Mouse (Mus musculus) fibroblast of lung, adult 2 months (primary cell): ENCODE results near the gene Gm20388.
"Not testable (repeated sequence)": the region's sequence is repeated elsewhere in the genome, so short reads cannot be mapped to it uniquely, and the experiment has no call there.

Experiments used
- DNase-seq: peaks from one replicate; pipeline ENCODE4 v3.0.0-alpha.2; 2011; ENCODE audit warnings: low read depth

The Gm20388 gene

DNA sequence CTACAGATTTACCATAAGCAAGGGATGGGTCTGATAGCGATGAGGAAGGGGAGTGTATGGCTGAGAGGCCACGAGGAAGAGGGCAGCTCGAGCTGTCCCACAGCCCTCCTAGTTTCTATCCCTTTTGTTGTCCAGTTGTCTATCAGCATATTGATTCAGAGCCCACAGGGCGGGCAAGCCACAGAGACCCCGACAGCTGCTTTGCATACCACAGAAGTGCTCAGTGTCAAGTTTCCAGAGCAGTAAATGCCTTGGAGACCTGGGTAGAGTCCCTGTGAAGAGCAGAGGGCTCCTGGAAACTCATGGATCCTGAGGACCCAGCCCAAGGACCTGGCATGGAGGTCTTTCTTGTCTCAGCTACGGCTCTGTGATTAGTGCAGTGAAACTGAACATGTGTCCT is 3172.4 kb downstream of the Gm20388 start:
- DNase-seq, result no peak

DNA sequence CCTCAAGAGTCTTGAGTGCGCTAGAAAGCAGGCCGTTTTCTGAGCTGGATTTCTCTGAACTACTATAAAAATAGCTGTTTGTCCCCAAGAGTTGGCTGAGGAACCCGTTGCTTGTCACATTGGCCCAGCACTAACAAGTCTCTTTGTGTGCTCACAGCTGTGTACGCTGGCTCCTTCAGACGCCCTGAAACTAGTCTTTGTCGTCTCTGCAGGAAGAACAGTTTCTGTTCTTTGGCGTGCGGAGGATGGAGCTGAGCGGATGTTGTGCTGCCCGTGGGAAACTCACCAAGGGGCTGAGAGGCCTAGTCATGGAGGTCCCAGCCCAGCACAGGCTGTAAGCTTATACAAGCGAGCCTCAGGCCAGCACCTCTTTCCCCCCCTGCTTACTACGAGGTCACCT is 3173.0 kb downstream of the Gm20388 start:
- no peak for DNase-seq

DNA sequence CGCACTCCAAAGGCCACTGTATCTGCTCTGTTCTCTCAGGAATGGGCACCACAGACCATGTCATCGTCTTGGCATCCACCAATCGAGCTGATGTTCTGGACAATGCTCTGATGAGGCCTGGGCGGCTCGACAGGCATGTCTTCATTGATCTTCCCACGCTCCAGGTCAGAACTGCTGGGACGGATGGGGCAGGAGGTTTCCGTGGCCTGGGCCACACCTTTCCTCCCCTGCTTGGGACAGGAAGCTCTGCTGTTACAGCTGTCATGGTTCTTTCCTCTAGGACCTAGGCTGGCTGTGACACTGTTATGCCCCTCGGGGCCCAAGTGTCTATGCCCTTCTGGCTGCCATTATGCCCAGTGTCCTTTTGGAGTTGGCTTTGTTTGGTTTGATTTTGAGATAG is 3176.6 kb downstream of the Gm20388 start:
- no peak for DNase-seq

DNA sequence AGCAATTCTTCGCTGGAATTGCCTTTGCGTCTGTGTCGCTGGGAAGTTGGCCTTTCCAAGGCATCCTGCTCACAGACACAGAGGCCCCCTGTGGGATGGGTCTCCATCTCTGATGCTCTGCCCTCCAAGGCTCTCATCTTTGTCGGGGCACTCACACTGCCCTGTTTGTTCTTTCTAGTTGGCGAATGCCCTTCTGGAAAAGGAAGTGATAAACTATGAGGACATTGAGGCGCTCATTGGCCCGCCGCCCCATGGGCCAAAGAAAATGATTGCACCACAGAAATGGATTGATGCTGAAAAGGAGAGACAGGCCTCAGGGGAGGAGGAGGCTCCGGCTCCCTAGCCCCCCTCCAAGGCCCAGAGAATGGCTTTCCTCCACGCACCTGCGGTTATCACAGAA is 3186.6 kb downstream of the Gm20388 start:
- no peak for DNase-seq

DNA sequence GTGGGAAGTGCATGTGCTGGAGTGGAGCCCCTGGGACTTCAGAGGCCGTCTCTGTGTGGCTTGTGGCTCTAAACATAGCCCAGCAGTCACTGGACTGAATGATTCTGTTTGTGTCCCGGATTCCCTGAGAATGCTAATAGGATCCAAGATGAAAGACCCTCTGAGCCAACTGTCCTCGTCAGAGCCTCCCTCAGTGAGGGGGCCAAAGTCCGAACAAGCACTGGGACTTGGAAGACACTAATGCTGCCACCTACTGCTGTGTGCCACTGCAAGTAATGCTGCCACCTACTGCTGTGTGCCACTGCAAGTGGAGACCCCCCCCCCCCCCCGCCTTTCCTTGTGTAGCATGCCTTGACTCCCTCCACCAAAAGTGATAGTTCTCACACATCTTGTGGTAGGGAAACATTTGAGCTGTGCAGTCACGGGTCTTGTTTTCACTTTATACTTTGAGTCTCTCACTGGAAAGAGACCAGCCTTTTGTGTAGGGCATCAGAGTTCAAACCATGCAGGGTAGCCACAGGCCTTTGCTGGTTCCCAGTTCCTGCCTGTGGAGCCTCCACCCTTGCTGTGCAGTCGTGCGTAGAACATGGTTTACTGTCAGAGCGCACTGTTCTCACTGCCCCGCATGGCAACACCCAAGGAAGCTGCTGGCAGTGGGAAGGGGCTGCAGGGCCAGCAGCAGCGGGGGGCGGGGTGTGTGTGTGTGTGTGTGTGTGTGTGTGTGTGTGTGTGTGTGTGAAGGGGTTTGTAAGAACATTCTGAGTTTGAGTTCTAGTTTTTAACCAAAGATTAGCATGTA is 3187.3 kb downstream of the Gm20388 start:
- DNase-seq, result no peak

DNA sequence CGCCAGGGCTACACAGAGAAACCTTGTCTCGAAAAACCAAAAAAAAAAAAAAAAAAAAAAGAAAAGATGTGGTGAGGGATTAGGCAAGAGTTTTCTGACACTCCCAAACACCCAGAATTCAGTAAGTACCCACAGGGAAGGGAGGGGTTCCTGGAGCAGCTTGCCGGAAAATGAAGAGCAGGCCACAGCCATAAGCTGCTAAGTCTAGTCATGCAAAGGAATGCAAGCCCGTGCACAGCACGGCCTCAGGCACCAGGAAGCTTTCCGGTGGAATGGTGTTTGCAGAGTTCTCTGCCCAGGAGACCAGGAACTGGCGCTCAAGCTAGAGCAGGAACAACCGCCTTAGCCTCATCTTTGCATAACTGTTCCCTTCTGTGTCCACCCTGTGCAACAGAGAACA is 3189.6 kb downstream of the Gm20388 start:
- peak; percentile 83 for DNase-seq

DNA sequence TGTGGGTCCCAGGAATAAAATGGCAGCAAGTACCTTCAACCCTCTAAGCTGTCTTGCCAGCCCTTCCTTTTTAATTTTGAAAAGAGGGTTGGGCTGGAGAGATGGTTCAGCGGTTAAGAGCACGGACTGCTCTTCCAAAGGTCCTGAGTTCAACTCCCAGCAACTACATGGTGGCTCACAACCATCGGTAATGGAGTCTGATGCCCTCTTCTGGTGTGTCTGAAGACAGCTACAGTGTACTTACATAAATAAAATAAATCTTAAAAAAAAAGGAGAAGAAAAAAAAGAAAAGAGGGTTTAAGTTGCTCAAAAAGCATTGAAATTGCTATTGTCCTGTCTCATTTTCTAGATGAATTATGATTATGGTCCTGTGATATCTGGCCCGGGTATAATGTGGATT is 3190.6 kb downstream of the Gm20388 start:
- DNase-seq, result no peak

DNA sequence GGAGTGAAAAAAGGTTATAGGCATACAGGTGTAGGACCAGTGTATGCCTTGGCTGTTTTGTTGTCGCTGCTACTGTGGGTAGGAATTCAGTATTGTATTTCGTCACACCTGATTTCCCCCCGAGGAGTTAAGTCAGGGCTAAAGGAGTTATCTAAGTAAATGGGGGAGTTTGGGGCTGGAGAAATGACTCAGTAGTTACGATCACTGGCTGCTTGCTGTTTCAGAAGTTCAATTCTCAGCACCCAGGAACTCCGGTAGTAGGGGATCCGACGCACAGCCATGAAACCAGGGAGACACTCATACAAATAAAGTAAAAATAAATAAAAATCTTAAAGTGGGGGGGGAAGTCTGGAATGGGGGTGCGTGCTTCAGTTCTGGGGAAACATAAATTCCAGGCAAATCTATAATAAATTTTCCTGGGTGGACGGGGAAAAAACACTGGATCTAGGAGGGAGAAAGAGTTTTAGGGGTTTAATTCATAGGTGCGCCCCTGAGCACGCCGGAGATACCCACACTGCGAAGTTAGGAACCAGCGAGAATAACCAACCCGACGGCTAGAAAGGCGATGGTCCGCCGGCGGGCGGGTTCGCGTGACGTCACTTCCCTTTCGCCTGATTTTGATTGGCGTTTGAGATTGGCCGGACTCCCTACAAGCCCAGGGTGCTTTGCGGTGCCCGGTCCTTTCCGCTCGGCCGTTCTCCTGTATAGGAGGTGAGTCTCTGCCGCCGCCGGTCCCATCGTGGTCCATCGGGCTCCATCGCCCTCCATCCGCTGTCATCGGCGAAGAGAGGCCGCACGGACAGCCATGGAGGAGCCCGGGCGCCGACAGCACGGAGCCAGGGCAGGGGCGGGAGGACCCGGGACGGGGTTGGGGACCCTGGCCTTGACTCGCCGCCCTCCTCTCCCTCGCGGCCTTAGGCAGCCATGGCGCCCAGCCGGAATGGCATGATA is 3191.4 kb downstream of the Gm20388 start, which contains the start of gene Rpl13:
Gene Rpl13, plus strand, starts transcription at position 616 of the 951 bp plus-strand sequence.
- DNase-seq, result peak; percentile 87

DNA sequence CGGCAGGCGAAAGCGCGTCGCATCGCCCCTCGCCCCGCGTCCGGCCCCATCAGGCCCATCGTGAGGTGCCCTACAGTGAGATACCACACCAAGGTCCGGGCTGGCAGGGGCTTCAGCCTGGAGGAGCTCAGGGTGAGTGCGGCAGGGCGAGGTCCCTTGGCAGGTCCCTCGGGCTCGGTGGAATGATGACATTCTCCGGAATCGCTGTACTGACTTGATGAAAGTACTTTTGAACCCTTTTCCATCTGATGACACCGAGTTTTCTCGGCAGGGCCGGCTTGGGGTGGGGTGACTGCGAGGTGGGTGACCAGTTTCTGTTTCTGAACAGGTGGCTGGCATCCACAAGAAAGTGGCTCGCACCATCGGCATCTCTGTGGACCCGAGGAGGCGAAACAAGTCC is 3192.2 kb downstream of the Gm20388 start:
- not testable (repeated sequence) for DNase-seq

DNA sequence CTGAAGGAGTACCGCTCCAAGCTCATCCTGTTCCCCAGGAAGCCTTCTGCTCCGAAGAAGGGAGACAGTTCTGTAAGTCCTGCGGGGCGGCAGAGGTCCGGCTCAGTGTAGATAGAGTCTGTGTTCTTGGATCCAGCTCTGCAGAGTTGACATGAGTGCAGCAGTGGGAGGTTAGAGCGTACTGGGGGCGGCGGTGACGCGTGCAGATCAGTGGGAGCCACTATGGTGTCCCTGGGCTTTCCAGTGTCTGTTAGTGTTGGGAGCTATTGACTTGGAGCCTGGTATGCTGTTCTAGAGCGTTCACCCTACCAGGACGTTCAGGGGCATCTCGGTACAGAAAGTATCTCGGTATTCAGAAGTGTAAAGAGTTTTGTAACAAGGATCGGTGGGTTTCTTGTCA is 3192.6 kb downstream of the Gm20388 start:
- no peak for DNase-seq

DNA sequence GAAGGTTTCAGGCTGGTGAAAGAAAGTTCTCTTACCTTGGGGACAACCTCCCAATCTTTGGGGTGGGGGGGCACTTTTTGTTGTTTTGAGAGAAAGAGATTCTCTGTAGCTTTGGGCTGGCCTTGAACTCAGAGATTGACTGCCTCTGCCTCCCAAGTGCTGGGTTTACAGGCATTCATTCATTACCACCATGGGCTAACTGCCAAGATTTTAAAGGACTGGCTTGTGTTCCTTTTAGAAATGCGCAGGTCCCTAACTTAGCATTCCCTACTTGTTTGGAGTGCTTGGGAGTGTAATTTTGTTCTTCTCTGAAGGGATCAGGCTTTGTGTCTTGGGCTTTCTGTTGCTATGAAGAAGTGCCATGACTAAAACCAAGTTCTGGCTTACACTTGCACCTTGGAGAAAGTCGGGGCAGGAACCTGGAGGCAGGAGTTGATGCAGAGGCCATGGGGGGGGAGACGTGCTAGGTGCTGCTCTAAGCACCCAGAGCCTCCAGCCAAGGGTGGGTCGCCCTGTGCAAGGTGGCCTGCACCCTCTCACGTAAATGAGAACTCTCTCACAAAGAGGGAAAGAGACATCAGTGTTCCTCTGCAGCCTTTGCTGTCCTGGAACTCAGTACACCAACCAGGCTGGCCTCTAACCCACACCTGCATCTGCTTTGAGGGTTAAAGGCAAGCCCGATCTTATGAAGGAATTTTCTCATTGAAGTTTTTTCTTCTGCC is 3193.6 kb downstream of the Gm20388 start:
- DNase-seq, result no peak

DNA sequence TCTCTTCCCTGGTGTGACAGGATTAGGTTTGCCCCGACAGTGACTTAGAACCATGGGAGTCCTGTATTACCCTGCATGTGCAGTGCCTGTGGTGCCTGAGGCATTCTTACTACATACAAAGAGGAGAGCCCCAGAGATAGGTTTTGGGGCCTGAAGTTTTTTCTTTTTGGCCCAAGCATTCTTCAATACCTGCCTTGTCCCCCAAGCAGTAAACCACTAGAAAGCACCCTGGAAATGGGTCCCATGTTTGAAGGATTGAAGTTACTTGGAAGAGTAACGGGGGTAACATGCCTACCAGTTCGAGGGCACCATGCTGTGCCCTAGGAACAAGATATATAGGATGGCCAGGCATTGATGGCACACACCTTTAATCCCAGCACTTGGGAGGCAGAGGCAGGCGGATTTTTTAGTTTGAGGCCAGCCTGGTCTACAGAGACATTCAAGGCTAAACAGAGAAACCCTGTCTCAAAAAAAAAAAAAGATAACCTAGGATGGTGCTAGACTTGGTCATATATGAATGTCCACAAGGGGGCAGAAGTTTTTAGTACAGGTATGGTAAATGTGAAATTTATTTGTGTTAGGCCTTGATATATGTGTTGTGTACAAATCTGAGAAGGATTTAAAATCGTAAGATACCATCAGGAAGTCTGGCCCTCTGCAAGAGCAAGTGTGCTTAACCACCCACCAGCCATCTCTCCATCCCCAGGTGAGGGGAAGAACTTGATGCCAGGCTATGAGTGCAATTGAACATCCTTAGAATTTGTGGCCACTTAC is 3195.1 kb downstream of the Gm20388 start:
- no peak for DNase-seq

DNA sequence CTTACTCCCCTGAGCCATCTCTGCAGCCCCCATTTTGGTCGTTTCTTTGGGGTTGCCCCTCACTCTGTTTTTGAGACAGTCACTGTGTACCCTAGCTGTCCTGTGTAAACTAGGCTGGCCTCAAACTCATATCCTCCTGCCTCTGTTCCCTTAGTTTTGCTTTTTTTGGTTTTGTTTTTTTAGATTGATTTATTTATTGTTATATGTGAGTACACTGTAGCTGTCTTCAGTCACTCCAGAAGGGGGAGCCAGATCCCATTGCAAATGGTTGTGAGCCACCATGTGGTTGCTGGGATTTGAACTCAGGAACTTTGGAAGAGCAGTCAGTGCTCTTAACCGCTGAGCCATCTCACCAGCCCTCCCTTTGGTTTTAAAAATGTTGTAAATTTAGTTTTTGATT is 3195.9 kb downstream of the Gm20388 start:
- no peak for DNase-seq

DNA sequence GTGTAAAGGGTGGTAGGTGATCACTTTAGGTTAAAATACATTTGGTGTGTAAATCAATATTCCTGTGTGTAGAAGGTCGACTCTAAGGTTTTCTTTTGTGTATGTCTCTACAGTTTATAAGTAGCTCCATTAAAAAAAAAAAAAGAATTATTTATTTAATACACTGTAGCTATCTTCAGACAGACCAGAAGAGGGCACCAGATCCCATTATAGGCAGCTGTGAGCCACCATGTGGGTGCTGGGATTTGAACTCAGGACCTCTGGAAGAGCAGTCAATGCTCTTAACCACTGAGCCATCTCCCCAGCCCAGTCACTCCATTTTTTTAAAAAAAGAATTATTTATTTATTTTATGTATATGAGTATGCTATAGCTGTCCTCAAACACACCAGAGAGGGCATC is 3197.4 kb downstream of the Gm20388 start:
- DNase-seq, result no peak

DNA sequence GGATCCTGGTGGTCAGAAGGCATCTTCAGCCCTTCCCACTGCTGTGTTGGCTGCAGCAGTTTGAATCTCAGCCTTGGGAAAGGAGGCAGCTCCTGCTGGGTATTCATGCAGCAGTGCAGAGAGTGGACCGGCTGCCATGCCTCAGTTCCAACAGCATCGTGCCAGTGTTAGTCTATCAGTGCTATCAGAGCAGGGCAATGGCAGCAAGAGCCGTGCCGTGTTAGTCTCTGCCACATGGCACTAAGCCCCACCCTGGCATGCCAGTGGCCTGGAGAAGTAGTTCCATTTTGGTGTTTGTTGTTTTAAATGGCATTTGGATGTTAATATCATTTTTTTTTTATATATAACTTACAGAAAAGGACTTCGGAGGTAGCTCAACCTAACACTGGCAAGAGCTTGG is 3198.3 kb downstream of the Gm20388 start:
- no peak for DNase-seq

DNA sequence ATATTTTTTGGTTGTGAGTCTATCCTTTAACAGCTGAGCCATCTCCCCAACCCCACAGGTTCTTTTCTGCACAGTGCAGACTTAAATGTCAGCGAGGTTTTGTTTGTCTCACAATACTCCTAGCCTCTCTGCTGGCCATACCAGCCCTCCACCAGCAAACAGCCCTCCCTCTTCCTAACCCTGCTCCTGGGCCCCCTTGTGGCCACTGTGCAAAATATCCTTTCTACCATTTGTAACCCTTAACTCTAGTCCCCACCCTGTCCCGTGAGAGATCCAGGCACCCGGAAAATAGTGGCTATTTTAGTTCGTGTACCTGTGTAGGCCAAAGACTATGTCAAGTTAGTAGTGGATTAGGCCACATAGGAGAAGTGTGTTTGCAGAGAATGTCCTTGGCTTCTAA is 3200.0 kb downstream of the Gm20388 start:
- DNase-seq, result no peak

DNA sequence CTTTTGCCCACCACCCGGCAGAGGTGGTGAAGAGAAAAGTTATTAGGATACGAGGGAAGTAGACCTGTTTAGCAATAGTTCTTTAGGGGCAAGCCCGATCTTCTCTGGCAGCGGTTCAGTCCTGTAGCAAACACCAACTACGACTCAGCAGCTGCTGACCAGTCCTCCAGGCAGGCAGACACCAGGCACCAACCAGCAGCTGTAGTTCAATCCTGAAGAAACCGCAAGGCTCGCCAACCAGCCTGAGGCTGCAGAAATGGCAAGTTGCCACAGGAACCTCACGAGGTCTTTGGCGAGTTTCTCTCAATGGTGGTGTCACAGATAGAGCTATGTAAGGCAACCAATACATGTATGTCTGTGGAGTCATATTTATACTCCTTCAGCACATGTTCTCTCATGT is 3202.3 kb downstream of the Gm20388 start:
- DNase-seq, result no peak

DNA sequence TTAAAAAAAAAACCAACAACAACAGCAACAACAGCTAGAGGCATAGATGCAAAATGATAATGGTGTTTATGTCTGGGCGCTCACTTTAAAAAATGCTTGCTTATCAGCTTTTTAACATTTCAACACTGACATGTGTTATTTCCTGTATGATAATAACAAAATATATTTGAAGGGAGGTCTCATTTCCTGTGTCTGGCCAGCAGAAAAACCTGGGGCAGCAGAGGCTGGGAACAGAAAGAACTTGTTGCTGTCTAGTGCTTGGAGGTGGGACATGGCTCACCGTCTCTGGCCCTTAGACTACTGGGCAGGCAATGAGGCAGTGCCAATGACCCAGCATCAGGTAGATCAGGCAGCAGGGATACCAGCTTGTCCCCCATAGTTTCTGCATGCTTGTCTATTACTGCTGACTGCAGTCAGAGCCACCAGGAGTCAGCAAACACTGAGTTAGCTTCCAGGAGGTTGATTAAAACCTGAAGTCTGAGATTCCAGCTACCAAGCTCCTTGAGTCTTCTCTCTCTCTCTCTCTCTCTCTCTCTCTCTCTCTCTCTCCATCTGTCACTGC is 3203.3 kb downstream of the Gm20388 start:
- no peak for DNase-seq

DNA sequence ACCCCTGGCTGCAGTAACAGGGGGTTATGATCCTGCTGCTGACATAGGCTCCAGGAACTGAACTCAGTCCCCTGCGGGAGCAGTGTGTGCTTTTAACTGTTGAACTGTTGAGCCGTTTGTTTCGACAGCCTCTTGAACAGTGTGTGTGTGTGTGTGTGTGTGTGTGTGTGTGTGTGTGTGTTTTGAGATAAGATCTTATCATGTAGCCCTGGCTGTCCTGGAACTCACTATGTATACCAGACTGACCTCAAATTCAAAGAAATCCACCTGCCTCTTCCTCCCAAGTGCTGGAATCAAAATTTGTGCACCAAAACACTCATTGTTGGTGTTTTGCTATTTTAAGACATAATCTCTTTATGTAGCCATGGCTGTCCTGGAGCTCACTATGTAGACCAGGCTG is 3204.0 kb downstream of the Gm20388 start:
- no peak for DNase-seq

DNA sequence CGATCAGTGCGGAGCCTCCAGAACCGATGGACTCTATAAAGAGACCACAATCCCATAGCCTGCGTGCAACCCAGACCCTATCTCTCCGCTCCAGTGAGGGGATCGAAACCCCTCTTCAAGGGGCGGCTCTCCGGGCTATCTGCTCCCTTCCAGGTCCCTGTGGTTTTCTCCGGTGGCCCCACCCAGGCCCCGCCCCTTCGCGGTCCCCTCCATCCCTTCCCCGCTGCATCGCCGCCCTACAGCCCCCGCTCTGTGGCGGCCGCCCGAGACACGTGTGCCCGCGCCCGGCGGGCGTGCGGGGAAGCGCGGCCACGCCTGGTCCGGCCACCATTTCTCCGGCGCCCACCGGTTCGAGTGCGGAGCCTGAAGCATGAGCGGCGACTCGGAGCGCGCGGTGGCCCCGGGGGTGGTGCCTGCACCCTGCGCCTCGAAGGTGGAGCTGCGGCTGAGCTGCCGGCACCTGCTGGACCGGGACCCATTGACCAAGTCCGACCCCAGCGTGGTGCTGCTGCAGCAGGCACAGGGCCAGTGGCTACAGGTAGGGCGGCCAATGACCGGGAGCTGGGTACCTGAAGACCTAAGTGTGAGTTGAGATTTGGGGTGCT is 3206.6 kb downstream of the Gm20388 start, which contains the start of gene Cpne7:
Gene Cpne7, plus strand, starts transcription at position 248 of the 605 bp plus-strand sequence.
- DNase-seq, result no peak

DNA sequence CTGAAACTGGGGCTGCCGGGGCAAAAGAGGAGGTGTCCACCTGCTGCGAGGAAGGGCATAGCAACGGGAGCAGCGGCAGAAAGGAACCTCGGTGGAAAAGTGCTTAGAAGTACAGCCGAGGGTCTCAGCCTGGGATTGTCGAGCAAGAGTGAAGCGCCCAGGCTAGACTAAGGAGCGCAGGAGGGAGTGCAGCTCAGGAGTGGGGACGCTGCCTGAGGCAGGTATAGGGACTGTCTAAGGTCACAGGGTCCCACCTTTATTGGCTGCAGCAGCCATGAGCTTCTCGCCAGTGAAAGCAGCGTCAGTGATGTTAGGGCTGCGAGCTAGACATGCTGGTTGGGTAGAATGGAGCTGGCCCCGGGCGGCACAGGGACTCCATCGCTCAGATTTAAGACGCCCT is 3207.1 kb downstream of the Gm20388 start:
- DNase-seq, result no peak
